Mouse (Mus musculus): Measurements from ENCODE around the gene Fanci.
A peak's percentile ranks its signal among the peaks of the same experiment; 100 is the strongest.

Fanci gene

DNA sequence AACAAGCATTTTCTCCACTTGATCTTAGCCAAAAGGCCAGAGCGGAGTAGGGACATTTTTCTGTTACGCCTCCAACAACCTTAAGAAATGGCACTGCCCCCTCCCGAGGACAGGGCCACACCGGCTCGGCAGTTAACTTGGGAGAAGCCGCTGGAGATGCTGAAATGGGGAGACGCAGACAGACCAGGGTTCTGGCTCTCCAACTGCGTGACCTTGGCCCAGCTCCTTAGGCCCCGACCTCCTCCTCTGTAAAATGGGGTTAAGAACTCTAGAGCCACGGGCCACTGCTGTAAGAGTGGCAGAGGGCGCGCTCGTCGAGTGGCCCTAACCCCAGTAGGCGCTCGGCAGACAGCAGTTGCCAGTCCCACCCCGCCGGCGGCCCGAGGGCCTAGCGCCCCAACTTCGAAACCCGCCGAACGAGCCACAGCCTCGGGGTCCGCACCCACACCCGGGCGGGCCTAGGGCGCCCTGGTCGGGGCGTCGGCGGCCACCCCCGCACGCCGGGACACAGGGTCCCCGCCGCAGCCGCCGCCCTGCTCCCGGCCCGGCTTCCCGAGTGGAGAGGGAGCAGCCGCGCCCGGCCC, 73.8 kb downstream of the Fanci start:
- no peak for DNase-seq

DNA sequence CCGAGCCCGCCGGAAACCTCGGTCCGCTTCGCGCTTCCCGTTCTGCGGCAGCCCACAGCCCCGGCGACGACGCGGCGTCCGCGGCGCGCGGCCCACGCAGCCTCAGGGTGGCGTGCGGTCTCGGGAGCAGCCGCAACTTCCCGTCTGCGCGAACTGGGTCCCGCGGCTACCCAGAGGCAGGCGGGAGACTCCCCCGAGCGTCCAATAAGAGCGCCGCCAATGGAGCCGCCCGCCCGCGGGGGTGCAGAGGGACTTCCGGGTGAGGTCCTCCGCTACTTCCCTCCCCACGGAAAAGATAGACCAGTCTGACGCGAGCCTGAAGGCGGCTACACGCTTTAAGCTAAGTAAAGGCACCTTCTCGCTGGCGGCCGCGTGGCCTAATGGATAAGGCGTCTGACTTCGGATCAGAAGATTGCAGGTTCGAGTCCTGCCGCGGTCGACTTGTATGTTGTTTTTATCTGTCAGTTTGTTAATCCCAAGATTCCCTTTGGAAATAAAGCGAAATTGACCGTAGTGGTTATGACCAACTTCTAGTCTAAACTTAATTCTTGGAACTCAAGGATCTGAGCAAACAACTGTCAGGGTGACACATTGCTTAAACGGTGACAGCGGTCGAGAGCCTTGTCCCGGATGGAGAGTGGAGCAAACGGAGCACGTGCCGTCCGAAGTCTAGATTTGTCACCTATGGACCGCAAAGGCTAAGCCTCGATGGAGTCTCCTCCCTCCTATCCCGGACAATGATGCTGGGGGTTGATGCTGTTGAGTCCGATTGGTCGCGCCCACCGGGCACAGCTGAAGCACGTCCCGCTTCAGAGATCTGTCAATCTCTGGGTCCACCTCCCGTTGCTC, 74.5 kb downstream of the Fanci start, which contains the start of gene Polg:
TSS of gene Polg (minus strand) at position 310 of the 849 bp plus-strand sequence.
- DNase-seq: peak; percentile 99 to 100

DNA sequence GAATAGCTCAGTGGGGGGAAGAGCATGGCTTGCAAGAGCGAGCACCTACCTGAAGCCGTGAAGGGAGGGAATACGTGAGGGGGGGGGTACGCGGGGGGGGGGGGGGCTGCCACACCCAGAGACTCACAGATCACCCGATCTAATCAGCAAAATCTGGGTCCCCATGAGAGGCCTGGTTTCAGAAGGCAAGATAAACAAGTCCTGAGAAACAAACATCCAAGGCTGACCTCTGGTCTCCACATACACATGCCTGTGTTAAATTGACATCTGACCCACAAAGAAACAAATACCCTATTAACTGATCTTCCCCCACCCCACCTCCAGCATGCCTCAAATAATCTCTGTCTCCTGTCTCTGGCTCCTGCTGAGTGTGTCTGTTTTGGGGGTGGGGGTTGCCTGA, 76.2 kb downstream of the Fanci start:
- DNase-seq: no peak

DNA sequence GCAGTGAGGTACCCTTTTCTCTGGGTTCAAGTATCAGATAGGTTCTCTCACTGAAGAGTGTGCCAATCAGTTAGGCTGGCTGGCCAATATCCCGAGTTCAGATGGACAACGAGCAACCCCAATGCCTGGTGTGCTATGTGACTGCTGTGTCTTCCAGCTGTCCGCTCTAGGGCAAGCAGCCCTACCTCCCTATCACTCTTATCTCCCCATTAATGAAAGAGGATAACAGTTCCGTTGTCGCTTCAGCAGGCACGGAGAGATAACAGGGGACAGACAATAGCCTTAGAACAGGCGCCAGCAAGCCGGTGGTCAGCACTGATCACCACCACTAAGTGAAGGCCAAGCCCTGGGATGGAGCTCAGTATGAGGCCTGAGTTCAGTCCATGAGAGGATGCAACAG, 77.3 kb downstream of the Fanci start:
- no peak for DNase-seq

DNA sequence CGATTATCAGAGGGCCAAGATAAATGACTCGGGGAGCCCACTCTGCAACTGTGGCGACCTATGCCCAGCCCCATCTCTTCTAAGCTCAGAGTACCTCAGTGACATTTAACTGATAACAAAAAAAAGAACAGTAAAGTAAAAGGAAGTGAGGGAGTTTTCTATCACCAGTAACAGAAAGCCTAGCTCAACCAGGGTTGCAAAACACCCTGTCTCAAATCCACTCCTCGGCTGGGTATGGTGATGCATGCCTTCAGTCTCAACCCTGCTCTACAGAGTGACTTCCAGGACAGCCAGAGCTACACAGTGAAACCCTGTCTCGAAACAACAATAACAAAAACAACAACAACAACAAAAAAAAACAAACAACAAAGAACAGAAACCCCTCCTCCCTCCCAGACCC, 78.0 kb downstream of the Fanci start:
- DNase-seq: no peak

DNA sequence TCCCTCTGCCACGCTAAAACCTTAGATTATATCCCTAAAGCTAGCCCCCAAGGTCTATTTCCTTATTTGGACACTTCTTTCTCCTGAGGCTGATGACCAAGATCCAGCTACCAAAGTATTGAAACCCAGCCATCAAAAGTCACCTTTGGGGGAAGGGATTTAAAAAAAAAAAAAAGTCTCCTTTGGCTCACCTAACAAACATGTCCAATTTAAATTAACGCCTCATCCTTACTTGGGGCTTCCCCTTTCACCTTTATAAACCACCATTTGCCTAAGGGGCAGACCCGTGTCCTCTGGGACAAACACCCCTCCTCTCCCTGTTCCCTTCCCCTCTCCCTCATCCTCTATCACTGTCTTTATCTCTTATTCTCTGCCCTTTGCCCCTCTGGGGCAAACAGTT, 79.0 kb downstream of the Fanci start:
- no peak for DNase-seq

DNA sequence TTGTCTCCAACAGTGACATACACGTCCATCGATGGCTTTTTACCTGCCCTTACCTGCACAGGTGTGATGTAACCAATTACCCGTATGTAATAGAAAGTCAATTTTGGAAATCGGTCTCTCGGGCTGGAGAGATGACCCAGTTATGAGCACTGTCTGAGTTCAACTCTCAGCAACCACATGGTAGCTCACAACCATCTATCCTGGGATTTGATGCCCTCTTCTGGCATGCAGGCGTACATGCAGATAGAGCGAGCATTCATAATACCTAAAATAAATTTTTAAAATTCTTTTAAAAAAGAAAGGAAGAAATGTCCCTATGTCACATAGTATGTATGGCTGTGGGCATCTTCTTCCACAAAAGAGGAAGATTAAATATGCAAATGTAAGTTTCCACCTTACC, 79.7 kb downstream of the Fanci start:
- no peak for DNase-seq

DNA sequence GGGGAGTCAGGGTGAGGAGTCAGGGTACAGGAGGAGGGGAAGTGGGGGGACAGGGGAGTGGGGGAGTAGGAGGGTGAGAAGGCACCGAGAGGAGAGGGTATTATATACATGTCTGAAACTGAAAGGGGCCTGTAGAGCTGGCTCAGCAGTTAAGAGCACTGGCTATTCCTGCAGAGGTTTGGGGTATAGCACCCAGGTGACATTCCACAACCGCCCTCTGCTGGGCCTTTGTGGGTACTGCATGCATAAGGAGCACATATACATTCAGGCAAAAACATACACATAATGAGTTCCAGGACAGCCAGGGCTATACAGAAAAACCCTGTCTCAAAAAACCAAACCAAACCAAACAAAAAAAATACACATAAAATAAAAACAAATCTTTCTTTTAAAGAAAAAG, 81.1 kb downstream of the Fanci start:
- no peak for DNase-seq

DNA sequence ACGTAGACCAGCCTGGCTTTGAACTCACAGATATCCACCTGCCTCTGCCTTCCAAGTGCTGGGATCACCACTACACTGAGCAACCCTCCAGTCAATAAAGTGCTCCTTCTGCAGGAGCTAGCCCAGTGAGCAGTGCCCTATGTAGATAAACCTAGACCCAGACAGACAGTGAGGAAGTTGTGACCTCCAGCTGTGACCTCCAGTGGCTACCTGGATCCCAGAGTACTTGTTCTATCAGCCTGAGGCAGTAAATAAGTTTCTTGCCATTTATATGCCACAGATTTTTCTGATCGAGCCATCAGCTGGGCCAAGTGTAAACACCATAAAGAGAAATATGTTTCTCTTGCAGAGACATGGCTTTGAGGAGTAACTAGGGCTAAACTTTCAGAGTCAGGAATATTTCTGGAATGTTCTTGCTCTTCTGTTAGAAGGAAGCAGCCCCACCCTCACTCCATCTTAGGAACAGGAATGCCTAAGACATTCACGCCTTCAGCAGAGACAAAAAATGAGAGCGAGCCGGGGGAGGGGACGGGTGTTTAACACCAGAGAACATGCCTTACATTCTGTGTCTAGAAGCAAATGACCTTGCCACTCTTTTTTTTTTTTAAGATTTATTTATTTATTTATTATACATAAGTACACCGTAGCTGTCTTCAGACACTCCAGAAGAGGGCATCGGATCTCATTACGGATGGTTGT, 81.9 kb downstream of the Fanci start:
- no peak for DNase-seq

DNA sequence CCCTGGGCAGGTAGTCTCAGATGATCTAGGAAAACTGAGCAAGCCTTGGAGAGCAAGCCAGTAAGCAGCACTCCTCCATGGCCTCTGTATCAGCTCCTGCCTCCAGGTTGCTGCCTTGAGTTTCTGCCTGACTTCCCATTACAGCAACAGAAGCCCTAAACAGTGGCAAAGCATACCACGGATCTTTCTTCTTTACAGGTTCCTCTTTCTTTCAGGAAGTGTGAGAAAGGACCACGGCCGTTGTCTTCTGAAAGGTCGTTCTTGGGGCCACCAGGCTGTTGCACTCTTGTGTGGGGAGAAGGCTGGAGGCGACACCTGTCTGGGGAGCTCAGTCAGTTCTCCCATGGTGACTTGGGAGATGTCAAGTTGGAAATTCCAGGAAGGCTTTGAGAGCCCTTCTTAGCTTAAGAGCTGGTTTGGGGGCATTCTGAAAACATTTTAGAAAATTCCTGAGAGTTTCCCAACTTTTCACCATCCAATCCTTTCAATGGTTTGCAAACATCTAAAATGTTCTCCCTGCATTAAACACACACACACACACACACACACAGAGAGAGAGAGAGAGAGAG, 83.2 kb downstream of the Fanci start:
- DNase-seq: no peak

DNA sequence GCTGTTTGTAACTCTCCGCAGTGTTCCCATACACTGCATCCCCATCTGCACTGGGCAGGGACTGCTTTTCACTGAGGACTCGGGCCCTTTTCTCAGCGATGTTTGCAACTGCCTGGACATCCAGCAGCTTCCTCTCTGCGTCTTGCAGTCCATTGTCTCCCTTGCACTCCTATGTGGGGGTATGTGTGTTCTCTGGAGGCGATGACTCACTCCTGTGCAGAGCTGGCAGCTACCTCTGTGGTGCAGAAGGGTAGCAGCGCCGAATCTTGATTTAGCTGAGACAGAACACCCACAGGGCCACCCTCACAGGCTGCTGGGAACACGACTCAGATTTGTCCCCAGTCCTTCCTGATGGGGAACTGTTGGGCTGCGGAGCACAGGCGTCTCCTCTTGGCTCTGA, 94.8 kb downstream of the Fanci start:
- DNase-seq: no peak

DNA sequence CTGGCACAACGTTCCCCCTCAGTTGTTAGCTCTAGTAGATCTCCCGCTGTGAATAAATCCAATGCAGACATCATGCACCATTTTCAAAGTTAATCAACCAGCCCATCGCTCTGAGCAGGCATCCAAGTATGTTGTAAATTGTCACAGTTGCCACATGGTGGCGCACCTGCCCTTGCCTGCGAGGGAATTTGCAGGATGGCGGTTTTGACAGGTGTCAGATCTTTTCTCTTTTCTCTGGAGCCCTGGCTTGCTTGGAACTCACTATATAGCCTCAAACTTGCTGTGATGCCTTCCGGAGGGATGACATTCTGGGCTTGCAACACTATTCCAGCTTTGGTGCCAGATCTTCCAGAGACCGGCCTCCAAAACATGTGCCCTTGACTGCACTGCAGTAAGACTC, 102.2 kb downstream of the Fanci start:
- peak; percentile 82 to 83 for DNase-seq

DNA sequence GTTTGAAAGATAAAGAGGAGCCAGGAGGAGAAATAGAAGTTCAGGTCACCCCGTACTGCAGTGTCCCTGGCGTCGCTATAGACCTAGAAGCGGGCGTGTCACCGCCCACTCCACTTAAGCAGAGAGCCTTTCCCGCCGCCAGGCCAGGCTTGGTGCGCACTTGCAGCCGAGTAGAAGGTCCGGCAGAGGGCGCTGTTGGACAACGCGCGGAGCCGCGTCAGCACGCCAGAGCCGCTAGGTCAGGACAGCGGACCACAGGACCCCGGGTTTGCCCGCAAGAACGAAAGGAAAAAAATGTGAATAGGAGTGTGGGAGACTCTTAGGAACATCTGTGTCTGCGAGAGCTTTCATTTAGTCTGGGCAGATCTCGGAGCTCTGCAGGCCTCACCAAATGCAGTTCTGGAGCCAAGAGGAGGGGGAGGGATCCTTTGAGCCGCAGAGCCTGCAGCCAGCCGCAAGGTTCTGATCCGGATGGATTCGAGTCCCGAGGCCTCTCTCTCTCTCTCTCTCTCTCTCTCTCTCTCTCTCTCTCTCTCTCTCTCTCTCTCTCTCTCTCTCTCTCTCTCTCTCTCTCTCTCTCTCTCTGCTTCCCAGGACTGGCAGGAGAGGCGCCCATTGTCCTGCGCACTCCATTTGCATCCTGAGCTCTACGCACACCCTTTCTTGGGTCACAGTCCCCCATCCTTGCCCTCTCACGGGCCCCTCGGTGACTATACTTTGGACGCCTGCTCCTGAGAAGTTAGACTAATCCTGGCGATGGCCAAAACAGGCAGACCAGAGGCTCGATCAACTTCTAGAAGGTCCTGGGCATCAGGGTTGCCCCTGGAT, 104.5 kb downstream of the Fanci start:
- peak; percentile 94 for DNase-seq

DNA sequence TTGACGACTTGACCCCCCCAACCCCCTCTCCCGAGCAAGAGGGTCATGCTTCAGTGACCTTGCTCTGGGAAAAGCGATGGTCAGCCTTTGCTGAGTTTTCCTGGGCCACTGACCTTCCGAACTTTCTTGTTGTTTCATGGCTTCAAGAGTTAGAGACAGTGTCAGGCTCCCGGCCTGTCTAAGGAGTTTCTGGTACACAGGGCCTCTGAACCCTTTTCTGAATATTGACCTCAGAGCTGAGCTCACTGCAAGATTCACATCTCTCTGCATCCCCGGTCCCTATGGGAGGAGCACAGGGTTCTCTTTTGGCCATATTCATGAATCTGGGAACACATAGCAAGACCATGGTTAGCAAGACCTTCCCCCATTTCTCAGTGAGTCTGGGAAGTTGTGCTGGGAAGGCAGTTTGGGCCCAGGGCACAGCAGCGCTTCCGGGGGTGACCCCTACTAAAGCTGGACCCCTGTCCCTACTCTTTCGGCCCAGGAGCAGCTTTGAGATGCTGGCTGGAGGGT, 105.1 kb downstream of the Fanci start:
- no peak for DNase-seq

DNA sequence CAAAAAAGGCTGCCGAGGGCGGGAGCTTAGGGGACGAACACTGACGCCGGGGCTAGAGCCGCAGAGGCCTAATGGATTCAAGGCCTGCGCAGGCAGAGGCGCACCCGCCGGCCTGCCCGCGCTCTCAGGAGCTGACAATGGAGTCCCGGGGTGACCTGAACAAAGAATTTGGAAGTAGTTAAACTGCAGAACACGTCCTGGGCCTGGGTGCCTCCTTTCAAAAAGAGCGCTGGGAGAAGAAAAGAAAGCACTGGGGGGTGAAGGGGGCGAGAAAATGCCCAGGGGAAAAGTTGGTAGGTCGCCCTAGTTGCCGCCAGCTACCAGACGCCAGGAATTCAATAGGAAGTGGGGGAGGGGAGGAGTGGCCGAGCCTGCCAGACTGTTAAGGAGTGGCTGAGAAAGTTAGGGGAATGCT, 106.0 kb downstream of the Fanci start:
- DNase-seq: peak in 1 of 2 experiments; percentile 13

DNA sequence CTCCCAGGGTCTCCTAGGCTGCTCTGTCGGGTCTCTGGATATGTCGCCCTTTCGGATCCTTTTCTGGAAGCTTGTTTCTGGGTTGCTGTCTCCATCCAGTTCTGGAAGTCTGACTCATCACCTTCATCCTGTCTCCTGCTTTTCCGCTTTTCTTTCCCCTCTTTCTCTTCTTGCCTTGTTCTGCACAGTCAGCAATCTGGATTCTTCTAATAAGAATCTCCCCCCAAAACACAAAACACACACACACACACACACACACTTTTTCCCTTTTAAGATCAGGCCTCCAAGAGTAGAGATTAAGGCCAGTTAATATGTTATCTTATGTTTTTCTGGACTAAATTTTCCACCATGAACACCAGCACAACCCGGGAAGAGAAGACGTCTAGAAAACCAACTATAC, 106.6 kb downstream of the Fanci start:
- no peak for DNase-seq

DNA sequence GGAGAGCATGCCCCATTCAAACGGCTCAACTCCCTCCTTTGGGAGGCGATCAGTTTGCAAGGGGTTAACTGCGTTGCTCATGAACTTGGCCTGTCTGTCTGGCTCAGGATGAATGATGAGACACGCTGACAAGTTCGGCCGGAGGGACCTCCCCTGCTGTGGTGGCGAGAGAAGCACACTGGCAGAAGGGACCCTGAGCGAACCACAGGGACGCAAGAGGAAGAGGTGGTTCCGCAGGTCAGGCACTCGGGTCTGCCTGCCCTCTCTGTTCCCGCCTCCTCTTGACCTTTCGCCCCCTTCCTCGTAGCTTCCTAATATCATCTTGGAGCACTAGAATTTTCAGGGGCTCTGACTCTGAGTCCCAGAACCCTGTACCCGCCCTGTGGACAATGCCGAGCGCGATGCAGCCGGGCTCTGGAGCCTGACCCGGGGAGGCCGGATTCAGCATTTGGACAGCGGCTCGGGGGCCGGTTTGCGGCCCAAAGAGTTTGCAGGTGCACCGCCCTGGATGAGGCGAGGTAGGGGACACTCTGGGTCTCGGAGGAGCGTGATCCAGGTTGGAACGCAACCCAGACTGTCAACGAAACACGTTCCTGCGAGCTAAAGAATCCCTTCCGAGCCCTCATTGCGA, 107.4 kb downstream of the Fanci start:
- DNase-seq: peak; percentile 50 to 55
